Mouse (Mus musculus): ENCODE measurements around the gene Olfr520. TPM values are rescaled to one million over a fixed set of nuclear protein-coding genes. Genes with fewer than 3 reads are reported as not detected.
"Not testable (repeated sequence)": the region's sequence is repeated elsewhere in the genome, so short reads cannot be mapped to it uniquely, and the experiment has no call there.

The Olfr520 gene
- polyA plus RNA-seq, 1 experiment from 2014 or later = not detected

DNA sequence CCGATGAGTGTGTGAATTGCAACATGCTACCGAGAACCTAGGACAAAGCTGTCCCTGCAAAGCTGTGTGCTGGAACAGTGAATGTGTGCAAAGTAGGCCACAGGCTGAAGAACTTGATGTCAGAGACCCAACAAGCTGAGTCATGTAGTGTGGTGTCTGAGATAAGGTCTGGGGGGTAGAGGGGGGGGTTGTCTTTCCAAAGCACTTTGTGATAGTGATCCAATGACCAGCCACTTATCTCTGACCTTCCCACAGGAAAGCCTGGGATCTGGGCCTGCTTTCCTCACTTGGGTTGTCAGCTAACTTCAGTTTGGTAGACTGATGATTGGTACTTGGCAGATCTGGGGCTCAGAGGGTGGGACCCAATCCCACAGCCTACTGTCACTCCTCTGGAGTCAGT, 4.5 kb downstream of the Olfr520 start:
- Histone ChIP-seq H3K27me3 (no peaks in the 10 kb centered on the region), H3K4me1 (replicated peaks) (no peaks in the 10 kb centered on the region), H3K9ac (no peak overlapping the region), H3K36me3 (no peaks in the 10 kb centered on the region), H3K4me3 (no peak overlapping the region), H3K27ac (replicated peaks) (no peak overlapping the region), H3K4me2 (no peak overlapping the region), H3K9me3 (no peaks in the 10 kb centered on the region)
- 89% methylated on average over 2 of the region's 2 CpGs for WGBS
- no peak for ATAC-seq (ENCODE audit: low read depth)

DNA sequence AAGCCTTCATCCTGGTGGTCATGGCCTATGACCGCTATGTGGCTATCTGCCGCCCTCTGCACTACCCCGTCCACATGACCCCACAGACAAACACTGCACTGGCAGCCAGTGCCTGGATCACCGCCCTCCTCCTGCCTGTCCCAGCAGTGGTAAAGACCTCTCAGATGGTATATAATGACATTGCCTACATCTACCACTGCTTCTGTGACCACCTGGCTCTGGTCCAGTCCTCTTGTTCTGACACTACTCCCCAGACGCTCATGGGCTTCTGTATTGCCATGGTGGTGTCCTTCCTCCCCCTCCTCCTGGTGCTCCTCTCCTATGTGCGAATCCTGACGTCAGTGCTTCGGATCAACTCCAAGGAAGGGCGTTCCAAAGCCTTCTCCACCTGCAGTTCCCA, 5.4 kb downstream of the Olfr520 start:
- H3K9me3 ChIP-seq; H3K4me2 ChIP-seq; H3K4me3 ChIP-seq; H3K27ac ChIP-seq (replicated peaks); H3K27me3 ChIP-seq; H3K36me3 ChIP-seq; H3K9ac ChIP-seq; ATAC-seq (ENCODE audit: low read depth); H3K4me1 ChIP-seq (replicated peaks): not testable (repeated sequence)
- 94% methylated on average over 9 of the region's 9 CpGs for WGBS

DNA sequence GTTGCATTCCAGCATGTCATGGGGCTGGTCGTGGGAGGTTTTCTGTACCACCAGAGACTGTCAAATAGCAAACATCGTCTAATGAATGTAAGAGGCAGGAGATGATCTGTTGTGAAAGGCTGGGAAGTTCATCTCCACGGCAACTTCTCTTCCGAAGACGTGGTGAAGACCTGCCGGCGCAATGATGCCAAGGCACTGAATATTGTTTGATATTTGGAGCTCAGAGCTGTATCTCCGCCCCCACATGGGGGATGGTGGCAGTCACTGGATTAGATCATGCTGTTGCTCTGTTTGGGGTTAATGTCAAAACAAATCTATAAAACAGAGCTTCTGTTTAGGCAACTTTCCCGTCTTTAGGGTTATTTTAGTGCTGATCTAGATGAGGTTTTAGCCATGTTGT, 9.2 kb downstream of the Olfr520 start:
- 64% methylated on average over 9 of the region's 9 CpGs for WGBS

DNA sequence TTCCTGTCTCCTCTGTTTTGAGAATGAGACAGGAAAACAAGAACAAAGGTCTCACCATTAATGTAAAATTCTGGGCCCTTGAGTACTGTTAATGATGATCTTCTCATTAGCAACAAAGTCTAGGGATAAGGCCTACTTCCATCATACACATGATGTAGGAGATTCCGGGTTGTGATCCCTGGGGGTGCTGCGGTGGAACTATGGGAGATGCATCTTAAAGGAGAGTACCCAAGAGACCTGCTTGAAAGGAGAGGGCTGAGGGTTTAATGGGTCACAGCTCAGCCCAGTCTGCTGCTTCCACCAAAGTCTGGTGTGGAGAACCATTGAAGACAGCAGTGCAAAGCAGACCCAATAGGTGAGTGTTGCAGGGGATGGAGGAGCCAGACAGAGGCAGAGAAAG, 33.1 kb downstream of the Olfr520 start, which contains the start of gene Olfr521:
Gene Olfr521, plus strand, starts transcription at position 301 of the 400 bp plus-strand sequence.
- WGBS = 95% methylated on average over 2 of the region's 2 CpGs
- Histone ChIP-seq H3K4me2 (no peak within 1 kb of the TSS), H3K36me3 (no peaks in the 10 kb centered on the region), H3K9ac (no peak within 1 kb of the TSS), H3K9me3 (peaks cover 15% of the 10 kb centered on the region), H3K4me1 (replicated peaks) (no peaks in the 10 kb centered on the region), H3K4me3 (no peak within 1 kb of the TSS), H3K27ac (replicated peaks) (no peak within 1 kb of the TSS), H3K27me3 (no peaks in the 10 kb centered on the region)
- ATAC-seq (ENCODE audit: low read depth) = no peak

More for the DNA sequence above, 9.2 kb downstream of the Olfr520 start:
- Histone ChIP-seq H3K9me3 (no peaks in the 10 kb centered on the region), H3K27me3 (no peaks in the 10 kb centered on the region), H3K4me1 (replicated peaks) (no peaks in the 10 kb centered on the region), H3K4me2 (no peak overlapping the region), H3K27ac (replicated peaks) (no peak overlapping the region), H3K4me3 (no peak overlapping the region), H3K9ac (no peak overlapping the region), H3K36me3 (no peaks in the 10 kb centered on the region)
- no peak for ATAC-seq (ENCODE audit: low read depth)

DNA sequence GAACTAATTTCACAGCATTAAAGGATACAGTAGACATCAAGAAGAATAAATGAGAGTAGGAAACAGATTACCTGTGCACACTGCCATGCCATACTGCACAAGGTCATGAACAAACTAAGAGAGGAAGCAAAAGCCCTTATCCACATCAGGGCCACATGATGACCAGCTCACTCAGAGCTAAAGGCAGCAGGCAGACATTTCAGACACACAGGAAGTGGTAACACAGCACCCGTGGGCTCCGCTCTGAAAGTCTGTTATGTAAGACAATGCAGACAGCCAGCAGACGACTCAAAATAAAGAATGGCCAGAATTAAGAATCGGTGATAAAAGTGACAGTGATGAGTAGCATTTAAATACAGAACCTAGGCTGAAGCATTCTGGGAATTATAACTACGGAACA, 51.3 kb downstream of the Olfr520 start:
- Histone ChIP-seq H3K36me3 (no peaks in the 10 kb centered on the region), H3K27ac (replicated peaks) (no peak overlapping the region), H3K4me2 (no peak overlapping the region), H3K9ac (no peak overlapping the region), H3K4me1 (replicated peaks) (no peaks in the 10 kb centered on the region), H3K27me3 (no peaks in the 10 kb centered on the region), H3K9me3 (no peaks in the 10 kb centered on the region), H3K4me3 (no peak overlapping the region)
- ATAC-seq (ENCODE audit: low read depth) = no peak
- WGBS = 78% methylated on average over 5 of the region's 5 CpGs

DNA sequence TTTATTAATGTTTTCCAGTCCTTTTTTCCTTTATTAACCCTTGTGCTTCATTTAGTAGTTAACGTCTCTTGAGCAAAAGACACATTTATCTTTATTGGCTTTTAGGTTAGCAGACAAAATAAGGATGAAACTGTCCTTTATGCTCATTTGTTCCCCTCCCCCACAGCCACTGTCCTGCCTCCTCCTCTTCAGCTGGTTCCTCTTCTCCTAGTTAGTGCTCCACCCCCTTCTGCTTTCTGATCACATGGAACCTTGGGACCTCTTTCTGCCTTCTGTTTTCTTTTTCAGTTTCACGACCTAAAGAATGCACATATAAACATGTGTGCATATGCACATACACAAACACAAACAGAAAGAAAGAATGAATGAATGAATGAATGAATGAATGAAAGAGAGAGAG, 51.8 kb downstream of the Olfr520 start:
- ATAC-seq (ENCODE audit: low read depth) = no peak
- WGBS = 76% methylated on average over 2 of the region's 2 CpGs

DNA sequence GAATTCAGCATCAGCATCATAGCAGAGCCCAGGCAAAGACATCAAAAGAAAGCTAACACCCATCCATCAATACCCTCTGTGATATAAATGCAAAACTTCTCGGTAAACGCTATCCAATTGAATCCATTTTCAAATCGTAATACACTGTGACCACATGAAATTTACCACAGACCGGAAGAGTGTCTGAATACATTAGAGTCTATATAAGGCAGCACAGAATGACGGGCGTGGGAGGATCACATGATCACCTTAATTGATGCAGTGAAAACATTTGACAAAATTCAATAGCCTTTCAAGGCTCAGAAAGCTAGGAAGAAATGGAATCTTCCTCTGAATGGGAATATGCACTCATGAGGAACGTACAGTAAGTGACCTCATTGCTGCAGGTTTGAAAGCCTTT, 53.3 kb downstream of the Olfr520 start:
- no peaks in the 10 kb centered on the region for H3K36me3 ChIP-seq
- WGBS = 77% methylated on average over 7 of the region's 7 CpGs
- no peaks in the 10 kb centered on the region for H3K9me3 ChIP-seq

More for the DNA sequence above, 51.8 kb downstream of the Olfr520 start:
- Histone ChIP-seq H3K4me1 (replicated peaks) (no peaks in the 10 kb centered on the region), H3K4me3 (no peak overlapping the region), H3K4me2 (no peak overlapping the region), H3K27me3 (no peaks in the 10 kb centered on the region), H3K9ac (no peak overlapping the region), H3K27ac (replicated peaks) (no peak overlapping the region), H3K9me3 (no peaks in the 10 kb centered on the region), H3K36me3 (no peaks in the 10 kb centered on the region)

DNA sequence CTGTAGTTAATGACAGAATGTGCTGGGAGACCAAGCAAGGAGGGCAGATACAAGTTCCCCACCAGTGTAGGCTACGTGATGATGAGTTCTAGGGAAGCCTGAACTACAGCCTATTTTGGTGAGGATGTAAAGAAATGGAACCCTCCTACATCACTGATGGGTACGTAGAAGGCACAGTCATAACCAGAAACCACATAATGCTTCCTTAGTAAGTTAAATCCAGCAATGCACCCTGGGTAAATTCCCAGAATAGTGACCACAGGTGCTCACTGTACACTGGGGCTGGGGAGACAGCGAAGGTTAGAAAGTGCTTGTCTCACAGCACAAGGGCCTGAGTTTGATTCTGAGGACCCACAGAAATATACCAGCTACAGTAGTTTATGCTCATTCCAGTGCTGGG, 55.5 kb downstream of the Olfr520 start:
- Histone ChIP-seq H3K4me3 (no peak overlapping the region), H3K27me3 (no peaks in the 10 kb centered on the region), H3K9ac (no peak overlapping the region), H3K27ac (replicated peaks) (no peak overlapping the region), H3K9me3 (no peaks in the 10 kb centered on the region), H3K4me1 (replicated peaks) (peaks cover 17% of the 10 kb centered on the region), H3K36me3 (no peaks in the 10 kb centered on the region), H3K4me2 (no peak overlapping the region)
- ATAC-seq (ENCODE audit: low read depth) = no peak
- 83% methylated on average over 3 of the region's 3 CpGs for WGBS

More for the DNA sequence above, 53.3 kb downstream of the Olfr520 start:
- Histone ChIP-seq H3K9ac (no peak overlapping the region), H3K4me3 (no peak overlapping the region), H3K27ac (replicated peaks) (no peak overlapping the region), H3K4me1 (replicated peaks) (peaks cover 10% of the 10 kb centered on the region), H3K27me3 (no peaks in the 10 kb centered on the region), H3K4me2 (no peak overlapping the region)
- no peak for ATAC-seq (ENCODE audit: low read depth)

Other genes starting within 250 kb of the Olfr520 start
- 514 and 540 TPM in 2 replicates for gene Rps3, start 246.5 kb upstream of the Olfr520 start, polyA plus RNA-seq (2015; fragmentation: Nextera tagmentation; extraction: Ambion mirVana)
- gene Arrb1, start 194.8 kb upstream of the Olfr520 start, polyA plus RNA-seq (2015; fragmentation: Nextera tagmentation; extraction: Ambion mirVana) = 15.9 and 16.2 TPM in 2 replicates
- 2.2 and 3.8 TPM in 2 replicates for gene Tpbgl, start 103.2 kb upstream of the Olfr520 start, polyA plus RNA-seq (2015; fragmentation: Nextera tagmentation; extraction: Ambion mirVana)
- gene Slco2b1, start 18.9 kb upstream of the Olfr520 start, polyA plus RNA-seq (2015; fragmentation: Nextera tagmentation; extraction: Ambion mirVana) = 5.0 and 5.2 TPM in 2 replicates
- not detected in 2 replicates for gene Olfr521, start 33.2 kb downstream of the Olfr520 start, polyA plus RNA-seq (2015; fragmentation: Nextera tagmentation; extraction: Ambion mirVana)
- 1.5 and 1.6 TPM in 2 replicates for gene Neu3, start 98.1 kb downstream of the Olfr520 start, polyA plus RNA-seq (2015; fragmentation: Nextera tagmentation; extraction: Ambion mirVana)
- gene Xrra1, start 128.8 kb downstream of the Olfr520 start, polyA plus RNA-seq (2015; fragmentation: Nextera tagmentation; extraction: Ambion mirVana) = 0.28 and 0.69 TPM in 2 replicates
- gene Spcs2, start 133.2 kb downstream of the Olfr520 start, polyA plus RNA-seq (2015; fragmentation: Nextera tagmentation; extraction: Ambion mirVana) = 329 and 360 TPM in 2 replicates